Mouse (Mus musculus) lung, postnatal 0 days (tissue): ENCODE data around the gene Eva1c. TPM values are rescaled to one million over a fixed set of nuclear protein-coding genes. Genes with fewer than 3 reads are reported as not detected.

Source experiments
- ATAC-seq: fragments of 200-750 bp; cut with Nextera tagmentation; 2 replicates; pipeline ENCODE4 v1.8.0; 2017; ENCODE audit warnings: moderate library complexity
- DNase-seq: peaks from one replicate; pipeline ENCODE4 v3.0.0-alpha.2; 2016; ENCODE audit warnings: low spot score
- H3K27ac ChIP-seq: fragments of 300-500 bp; sonication (generic); 2 replicates; pipeline ENCODE4 v1.5.1; 2014; ENCODE audit warnings: antibody characterized with exemption, mild to moderate bottlenecking, low read length, mixed read lengths
- H3K27me3 ChIP-seq: fragments of 300-500 bp; sonication (generic); replicated peaks from 2 replicates; pipeline ENCODE4 v1.6.1; 2014; ENCODE audit warnings: low read length, mixed read lengths; ENCODE audit not compliant: insufficient read depth
- H3K36me3 ChIP-seq: fragments of 300-500 bp; sonication (generic); 2 replicates; pipeline ENCODE4 v1.6.1; 2014; ENCODE audit warnings: low read length, mixed read lengths; ENCODE audit not compliant: insufficient read depth
- H3K4me1 ChIP-seq: fragments of 300-500 bp; sonication (generic); 2 replicates; pipeline ENCODE4 v1.6.1; 2014; ENCODE audit warnings: antibody characterized with exemption, low read depth, low read length, mixed read lengths; ENCODE audit not compliant: insufficient read depth
- H3K4me2 ChIP-seq: fragments of 300-500 bp; sonication (generic); replicated peaks from 2 replicates; pipeline ENCODE4 v1.6.1; 2014; ENCODE audit warnings: low read depth, mild to moderate bottlenecking, low read length, moderate library complexity, mixed read lengths
- H3K4me3 ChIP-seq: fragments of 300-500 bp; sonication (generic); 2 replicates; pipeline ENCODE4 v1.5.1; 2014; ENCODE audit warnings: low read depth, low read length
- H3K9ac ChIP-seq: fragments of 300-500 bp; sonication (generic); replicated peaks from 2 replicates; pipeline ENCODE4 v1.6.1; 2014; ENCODE audit warnings: low read depth, mild to moderate bottlenecking
- H3K9me3 ChIP-seq: fragments of 300-500 bp; sonication (generic); 2 replicates; pipeline ENCODE4 v1.6.1; 2016; ENCODE audit warnings: low read length, mixed read lengths
- CTCF ChIP-seq: IDR thresholded peaks from 2 replicates; pipeline ENCODE4 v1.5.1; 2016; ENCODE audit warnings: antibody characterized with exemption, mild to moderate bottlenecking
- EP300 ChIP-seq: IDR thresholded peaks from 2 replicates; pipeline ENCODE4 v1.6.1; 2016; ENCODE audit warnings: antibody characterized with exemption, mild to moderate bottlenecking, control low read depth
- WGBS: fragments of 180-500 bp; shearing (Covaris S2); extraction: QIAGEN DNeasy Blood & Tissue Kit; methylation state at CpG from one replicate; pipeline ENCODE4 v1.1.7; 2014; 5-methylcytosine and 5-hydroxymethylcytosine counted together
- polyA plus RNA-seq: library from polyadenylated mRNA; unstranded; fragments of >200 nt; fragmentation: Nextera tagmentation; extraction: Ambion mirVana; gene quantifications from 2 replicates; pipeline ENCODE4 v1.2.1, GENCODE M21; 2015

Gene Eva1c
- polyA plus RNA-seq, 1 experiment from 2014 or later, result 9.6 TPM

- Histone ChIP-seq H3K9ac (no peak overlapping the region), H3K4me3 (no peak overlapping the region), H3K4me2 (no peak overlapping the region), H3K4me1 (no peaks in the 10 kb centered on the region), H3K36me3 (peaks cover 24% of the 10 kb centered on the region; the same call in 1 of the 2 replicates), H3K9me3 (no peaks in the 10 kb centered on the region), H3K27me3 (no peaks in the 10 kb centered on the region), H3K27ac (no peak overlapping the region)
- WGBS, result 57% methylated on average over 3 of the region's 3 CpGs
- DNase-seq, result no peak
- TF ChIP-seq EP300, result no peak
- TF ChIP-seq CTCF, result no peak
- no peak for ATAC-seq
Observed at GRCm38 (mm10) chr16:90792500-90792899, 34.0 kb upstream of the Eva1c start.

GRCm38 (mm10) chr16:90794708-90795107 is 31.8 kb upstream of the Eva1c start:
- ATAC-seq, result no peak

GRCm38 (mm10) chr16:90798446-90798845 is 28.1 kb upstream of the Eva1c start:
- TF ChIP-seq CTCF (no peak), EP300 (no peak)
- H3K4me2 ChIP-seq, result no peak overlapping the region
- peaks cover 6% of the 10 kb centered on the region; the same call in 1 of the 2 replicates for H3K36me3 ChIP-seq
- ATAC-seq, result no peak
- no peaks in the 10 kb centered on the region for H3K9me3 ChIP-seq
- no peak overlapping the region for H3K9ac ChIP-seq
- no peak overlapping the region for H3K27ac ChIP-seq
- H3K4me1 ChIP-seq, result no peaks in the 10 kb centered on the region
- no peak for DNase-seq
- WGBS, result 66% methylated on average over 8 of the region's 8 CpGs
- H3K4me3 ChIP-seq, result no peak overlapping the region
- no peaks in the 10 kb centered on the region for H3K27me3 ChIP-seq

More at GRCm38 (mm10) chr16:90794708-90795107, 31.8 kb upstream of the Eva1c start:
- Histone ChIP-seq H3K27me3 (no peaks in the 10 kb centered on the region), H3K9me3 (no peaks in the 10 kb centered on the region), H3K36me3 (peaks cover 17% of the 10 kb centered on the region; the same call in 1 of the 2 replicates), H3K9ac (no peak overlapping the region), H3K27ac (no peak overlapping the region), H3K4me3 (no peak overlapping the region), H3K4me2 (no peak overlapping the region), H3K4me1 (no peaks in the 10 kb centered on the region)
- TF ChIP-seq EP300, result no peak
- TF ChIP-seq CTCF, result no peak
- no peak for DNase-seq

- no peak for ATAC-seq
- no peak overlapping the region for H3K4me3 ChIP-seq
- H3K36me3 ChIP-seq, result peaks cover 6% of the 10 kb centered on the region; the same call in 1 of the 2 replicates
- H3K27me3 ChIP-seq, result no peaks in the 10 kb centered on the region
- no peak overlapping the region for H3K4me2 ChIP-seq
- H3K4me1 ChIP-seq, result no peaks in the 10 kb centered on the region
- DNase-seq, result no peak
- WGBS, result 82% methylated on average over 5 of the region's 5 CpGs
- no peaks in the 10 kb centered on the region for H3K9me3 ChIP-seq
- no peak for TF ChIP-seq EP300
- no peak for TF ChIP-seq CTCF
- no peak overlapping the region for H3K9ac ChIP-seq
- no peak overlapping the region for H3K27ac ChIP-seq
Observed at GRCm38 (mm10) chr16:90798848-90799247, 27.7 kb upstream of the Eva1c start.

GRCm38 (mm10) chr16:90799840-90800239 is 26.7 kb upstream of the Eva1c start:
- Histone ChIP-seq H3K9me3 (no peaks in the 10 kb centered on the region), H3K4me3 (no peak overlapping the region), H3K9ac (no peak overlapping the region), H3K4me2 (no peak overlapping the region), H3K4me1 (no peaks in the 10 kb centered on the region), H3K27ac (no peak overlapping the region), H3K27me3 (no peaks in the 10 kb centered on the region), H3K36me3 (peaks cover 6% of the 10 kb centered on the region; the same call in 1 of the 2 replicates)
- WGBS, result 84% methylated on average over 10 of the region's 10 CpGs
- ATAC-seq (no peak), DNase-seq (no peak)
- TF ChIP-seq EP300, result no peak
- TF ChIP-seq CTCF, result no peak

GRCm38 (mm10) chr16:90801251-90801650 is 25.3 kb upstream of the Eva1c start:
- H3K9ac ChIP-seq, result no peak overlapping the region
- H3K4me1 ChIP-seq, result no peaks in the 10 kb centered on the region
- TF ChIP-seq CTCF, result no peak
- TF ChIP-seq EP300, result no peak
- WGBS, result 78% methylated on average over 5 of the region's 5 CpGs
- no peak for ATAC-seq
- no peak overlapping the region for H3K4me3 ChIP-seq
- H3K27ac ChIP-seq, result no peak overlapping the region
- no peaks in the 10 kb centered on the region for H3K36me3 ChIP-seq
- DNase-seq, result no peak
- H3K9me3 ChIP-seq, result no peaks in the 10 kb centered on the region
- H3K4me2 ChIP-seq, result no peak overlapping the region
- no peaks in the 10 kb centered on the region for H3K27me3 ChIP-seq

GRCm38 (mm10) chr16:90801928-90802327 is 24.6 kb upstream of the Eva1c start:
- Histone ChIP-seq H3K9ac (no peak overlapping the region), H3K27me3 (no peaks in the 10 kb centered on the region), H3K36me3 (no peaks in the 10 kb centered on the region), H3K9me3 (no peaks in the 10 kb centered on the region), H3K27ac (no peak overlapping the region), H3K4me2 (no peak overlapping the region), H3K4me1 (no peaks in the 10 kb centered on the region), H3K4me3 (no peak overlapping the region)
- TF ChIP-seq EP300 (no peak), CTCF (peak; percentile 66)
- WGBS, result 93% methylated on average over 3 of the region's 3 CpGs
- DNase-seq (peak; percentile 49), ATAC-seq (no peak)
